ENCODE assay signal across 27 mouse cellular contexts in genomic region chr7:30522871-30523270, GRCm38 (mm10). TPM values are rescaled to one million over a fixed set of nuclear protein-coding genes. Genes with fewer than 3 reads are reported as not detected.
A peak's percentile ranks its signal among the peaks of the same experiment; 100 is the strongest.
DNase-seq lines count a peak whose midpoint lies in the region; ATAC-seq lines count a peak whose summit lies in the region.
"Had no signal": no experiment of that assay in that cellular context is flagged by ENCODE, and none has a peak within 500 bp of the region (broad histone marks: within the 10 kb centered on the region; RNA-seq: fewer than 3 reads in every experiment).

No protein-coding gene starts in this region.

- ATAC-seq in kidney, embryonic 16.5 days (ENCODE audit: low FRiP score, low TSS enrichment), result peak; percentile 24; the same call in 1 of the 2 replicates
- ATAC-seq in heart, embryonic 11.5 days (replicated peaks; ENCODE audit: insufficient number of reproducible peaks, low FRiP score, low TSS enrichment), result no peak
- ATAC-seq: CD4-positive, CD25-positive, alpha-beta regulatory T cell, adult 4 months; forebrain, embryonic 15.5 days had no signal

- 0 out of 2 replicates have a peak overlapping the region, but pooled peaks have one; percentile 31 for H3K9ac ChIP-seq in kidney, embryonic 16.5 days (replicated peaks; ENCODE audit: low read length)
- no peak overlapping the region for H3K9ac ChIP-seq in heart, embryonic 11.5 days (ENCODE audit: low read depth, low read length)
- H3K9ac ChIP-seq: embryonic facial prominence, embryonic 13.5 days; forebrain, embryonic 12.5 days; forebrain, embryonic 15.5 days; heart, embryonic 13.5 days; hindbrain, embryonic 14.5 days had no signal

- no peaks in the 10 kb centered on the region for H3K9me3 ChIP-seq in kidney, embryonic 16.5 days (ENCODE audit: low read length)
- H3K9me3 ChIP-seq in heart, embryonic 11.5 days (replicated peaks; ENCODE audit: control insufficient read depth, low read length), result no peaks in the 10 kb centered on the region
- H3K9me3 ChIP-seq: embryonic facial prominence, embryonic 10.5 days; embryonic facial prominence, embryonic 13.5 days; forebrain, embryonic 12.5 days; forebrain, embryonic 15.5 days; heart, embryonic 13.5 days had no signal

- no peak for DNase-seq in kidney, adult 11 months
- DNase-seq in kidney, postnatal 4 days, result peak; percentile 51 to 61
- no peak for DNase-seq in kidney, postnatal 14 days
- peak; percentile 41 for DNase-seq in testis, postnatal 10 days (ENCODE audit: low spot score)
- no peak for DNase-seq in testis, postnatal 14 days (ENCODE audit: low spot score)
- DNase-seq: adrenal gland, adult 2 months; adrenal gland, postnatal 14 days; cerebellum, adult 11 months; cerebellum, adult 2 months; cerebellum, postnatal 25 days; embryo, embryonic 11 days; gastrocnemius, postnatal 25 days; heart, adult 18-20 months; heart, postnatal 14 days; heart, postnatal 4 days had no signal

- peaks cover 19% of the 10 kb centered on the region for H3K36me3 ChIP-seq in kidney, embryonic 16.5 days (ENCODE audit: insufficient read depth, low read length)
- H3K36me3 ChIP-seq in heart, embryonic 11.5 days (ENCODE audit: control insufficient read depth, insufficient read depth, low read length), result peaks cover 9% of the 10 kb centered on the region

- H3K4me3 ChIP-seq in kidney, embryonic 16.5 days (ENCODE audit: low read length), result no peak overlapping the region
- H3K4me3 ChIP-seq in heart, embryonic 11.5 days (ENCODE audit: low read depth, low read length), result no peak overlapping the region
- H3K4me3 ChIP-seq: embryonic facial prominence, embryonic 10.5 days; embryonic facial prominence, embryonic 13.5 days; erythroblast, embryonic 14.5 days; forebrain, embryonic 12.5 days; forebrain, embryonic 15.5 days; heart, embryonic 13.5 days had no signal

- 0 out of 2 replicates have a peak overlapping the region, but pooled peaks have one; percentile 7 for H3K4me2 ChIP-seq in kidney, embryonic 16.5 days (replicated peaks; ENCODE audit: low read depth, low read length)
- no peak overlapping the region for H3K4me2 ChIP-seq in heart, embryonic 11.5 days
- H3K4me2 ChIP-seq: embryonic facial prominence, embryonic 13.5 days; forebrain, embryonic 12.5 days; forebrain, embryonic 15.5 days; heart, embryonic 13.5 days; hindbrain, embryonic 14.5 days had no signal

- WGBS in kidney, embryonic 16.5 days, result 52% methylated on average over 9 of the region's 10 CpGs
- WGBS in heart, embryonic 11.5 days (ENCODE audit: insufficient replicate concordance), result 75% methylated on average over 10 of the region's 10 CpGs

- peaks cover 38% of the 10 kb centered on the region for H3K4me1 ChIP-seq in kidney, embryonic 16.5 days (ENCODE audit: insufficient read depth, low read length)
- H3K4me1 ChIP-seq in heart, embryonic 11.5 days (ENCODE audit: control insufficient read depth, insufficient read depth, low read length), result peaks cover 11% of the 10 kb centered on the region

- no peaks in the 10 kb centered on the region for H3K27me3 ChIP-seq in kidney, embryonic 16.5 days (ENCODE audit: insufficient read depth, low read length)
- H3K27me3 ChIP-seq in heart, embryonic 11.5 days (ENCODE audit: control insufficient read depth, insufficient read depth, low read length), result 0 out of 2 replicates have a peak, but pooled peaks cover 2% of the 10 kb centered on the region
- H3K27me3 ChIP-seq: embryonic facial prominence, embryonic 13.5 days; forebrain, embryonic 12.5 days; forebrain, embryonic 15.5 days had no signal

- H3K27ac ChIP-seq in kidney, embryonic 16.5 days (ENCODE audit: low read length), result peak overlapping the region; percentile 53; the same call in 1 of the 2 replicates
- no peak overlapping the region for H3K27ac ChIP-seq in heart, embryonic 11.5 days (ENCODE audit: low read depth, low read length)
- H3K27ac ChIP-seq: embryonic facial prominence, embryonic 10.5 days; embryonic facial prominence, embryonic 13.5 days; forebrain, embryonic 12.5 days; forebrain, embryonic 15.5 days; heart, embryonic 13.5 days; hindbrain, embryonic 14.5 days had no signal

RNA-seq across cellular contexts. Expression of gene Arhgap33, which starts 12.0 kb away (rescaled TPM):
- 12.0 and 14.9 TPM in 2 replicates for polyA plus RNA-seq in kidney, embryonic 16.5 days (2015; fragmentation: Nextera tagmentation; extraction: Ambion mirVana)
- 6.0 and 7.2 TPM in 2 replicates for polyA plus RNA-seq in heart, embryonic 11.5 days (2014; fragmentation: Nextera tagmentation; extraction: Ambion mirVana)

RNA-seq across cellular contexts. Expression of gene Hspb6, which starts 29.1 kb away (rescaled TPM):
- 18.0 and 20.6 TPM in 2 replicates for polyA plus RNA-seq in kidney, embryonic 16.5 days (2015; fragmentation: Nextera tagmentation; extraction: Ambion mirVana)
- polyA plus RNA-seq in heart, embryonic 11.5 days (2014; fragmentation: Nextera tagmentation; extraction: Ambion mirVana), result 10.7 and 12.5 TPM in 2 replicates

RNA-seq across cellular contexts. Expression of gene Proser3, which starts 29.2 kb away (rescaled TPM):
- polyA plus RNA-seq in kidney, embryonic 16.5 days (2015; fragmentation: Nextera tagmentation; extraction: Ambion mirVana), result 12.0 and 16.6 TPM in 2 replicates
- polyA plus RNA-seq in heart, embryonic 11.5 days (2014; fragmentation: Nextera tagmentation; extraction: Ambion mirVana), result 10.3 and 12.7 TPM in 2 replicates

RNA-seq across cellular contexts. Expression of gene Prodh2, which starts 29.4 kb away (rescaled TPM):
- polyA plus RNA-seq in kidney, embryonic 16.5 days (2015; fragmentation: Nextera tagmentation; extraction: Ambion mirVana), result 21.1 and 27.6 TPM in 2 replicates
- polyA plus RNA-seq in heart, embryonic 11.5 days (2014; fragmentation: Nextera tagmentation; extraction: Ambion mirVana), result 0.37 TPM in 1 of 2 replicates, not detected in the other
- polyA plus RNA-seq: CD4-positive, CD25-positive, alpha-beta regulatory T cell, adult 4 months; cerebellum, adult 2 months; cortical plate, adult 2 months; embryonic facial prominence, embryonic 10.5 days; embryonic facial prominence, embryonic 13.5 days; forebrain, embryonic 12.5 days; forebrain, embryonic 15.5 days; hindbrain, embryonic 11.5 days had no signal

RNA-seq across cellular contexts. Expression of gene Lin37, which starts 36.8 kb away (rescaled TPM):
- polyA plus RNA-seq in kidney, embryonic 16.5 days (2015; fragmentation: Nextera tagmentation; extraction: Ambion mirVana), result 47.0 and 48.1 TPM in 2 replicates
- polyA plus RNA-seq in heart, embryonic 11.5 days (2014; fragmentation: Nextera tagmentation; extraction: Ambion mirVana), result 33.6 and 34.8 TPM in 2 replicates

Comparison
In these comparisons a context has a peak if more than half of its experiments do, and no peak if none do; other contexts are left out.
1. DNase-seq: peak in kidney, postnatal 4 days (2 of 2) and testis, postnatal 10 days (single experiment); none in kidney, adult 11 months (single experiment), kidney, postnatal 14 days (single experiment) and testis, postnatal 14 days (single experiment).